Mouse (Mus musculus): ENCODE results near the gene Col4a4. TPM values are rescaled to one million over a fixed set of nuclear protein-coding genes. Genes with fewer than 3 reads are reported as not detected.
A peak's percentile ranks its signal among the peaks of the same experiment; 100 is the strongest.

Col4a4 gene
- polyA plus RNA-seq (2012; rRNA removed), result 0.15 and 0.23 TPM in 2 replicates

GRCm38 (mm10) chr1:82586713-82587399 lies at the start of gene Col4a4, which contains the start of gene Col4a3:
Gene Col4a4 (minus strand): TSS chr1:82586849.
Gene Col4a3 (plus strand): TSS chr1:82586921.
- TF ChIP-seq POLR2A (IDR thresholded peaks at IDR 0.05; ENCODE audit: extremely low read depth, insufficient read depth, low read length) (no peak), CTCF (IDR thresholded peaks at IDR 0.05; ENCODE audit: extremely low read depth, insufficient read depth, low read length) (no peak)
- Histone ChIP-seq H3K4me3 (ENCODE audit: insufficient read depth, low read length) (0 out of 2 replicates have a peak within 1 kb of the TSS, but pooled peaks have one; percentile 8), H3K4me1 (ENCODE audit: control insufficient read depth, insufficient read depth, low read length) (no peaks in the 10 kb centered on the region), H3K27ac (ENCODE audit: insufficient read depth, low read length) (no peak within 1 kb of the TSS)

GRCm38 (mm10) chr1:82636321-82636720 lies 49.7 kb upstream of the Col4a4 start:
- H3K4me1 ChIP-seq (ENCODE audit: control insufficient read depth, insufficient read depth, low read length), result peaks cover under 1% of the 10 kb centered on the region; the same call in 1 of the 2 replicates
- no peak overlapping the region for H3K4me3 ChIP-seq (ENCODE audit: insufficient read depth, low read length)
- TF ChIP-seq CTCF (IDR thresholded peaks at IDR 0.05; ENCODE audit: extremely low read depth, insufficient read depth, low read length) (no peak), POLR2A (IDR thresholded peaks at IDR 0.05; ENCODE audit: extremely low read depth, insufficient read depth, low read length) (no peak)
- no peak overlapping the region for H3K27ac ChIP-seq (ENCODE audit: insufficient read depth, low read length)

GRCm38 (mm10) chr1:82635254-82635620 lies 48.6 kb upstream of the Col4a4 start:
- H3K4me3 ChIP-seq (ENCODE audit: insufficient read depth, low read length), result no peak overlapping the region
- H3K4me1 ChIP-seq (ENCODE audit: control insufficient read depth, insufficient read depth, low read length), result no peaks in the 10 kb centered on the region
- TF ChIP-seq POLR2A (IDR thresholded peaks at IDR 0.05; ENCODE audit: extremely low read depth, insufficient read depth, low read length), result no peak
- TF ChIP-seq CTCF (IDR thresholded peaks at IDR 0.05; ENCODE audit: extremely low read depth, insufficient read depth, low read length), result no peak
- H3K27ac ChIP-seq (ENCODE audit: insufficient read depth, low read length), result no peak overlapping the region

GRCm38 (mm10) chr1:82634545-82635253 lies 48.0 kb upstream of the Col4a4 start:
- H3K4me3 ChIP-seq (ENCODE audit: insufficient read depth, low read length), result no peak overlapping the region
- no peak overlapping the region for H3K27ac ChIP-seq (ENCODE audit: insufficient read depth, low read length)
- no peak for TF ChIP-seq POLR2A (IDR thresholded peaks at IDR 0.05; ENCODE audit: extremely low read depth, insufficient read depth, low read length)
- TF ChIP-seq CTCF (IDR thresholded peaks at IDR 0.05; ENCODE audit: extremely low read depth, insufficient read depth, low read length), result no peak

GRCm38 (mm10) chr1:82631169-82631792 lies 44.6 kb upstream of the Col4a4 start:
- H3K27ac ChIP-seq (ENCODE audit: insufficient read depth, low read length), result no peak overlapping the region
- no peaks in the 10 kb centered on the region for H3K4me1 ChIP-seq (ENCODE audit: control insufficient read depth, insufficient read depth, low read length)
- no peak for TF ChIP-seq POLR2A (IDR thresholded peaks at IDR 0.05; ENCODE audit: extremely low read depth, insufficient read depth, low read length)
- TF ChIP-seq CTCF (IDR thresholded peaks at IDR 0.05; ENCODE audit: extremely low read depth, insufficient read depth, low read length), result no peak
- no peak overlapping the region for H3K4me3 ChIP-seq (ENCODE audit: insufficient read depth, low read length)

More at GRCm38 (mm10) chr1:82634545-82635253, 48.0 kb upstream of the Col4a4 start:
- no peaks in the 10 kb centered on the region for H3K4me1 ChIP-seq (ENCODE audit: control insufficient read depth, insufficient read depth, low read length)

- TF ChIP-seq POLR2A (IDR thresholded peaks at IDR 0.05; ENCODE audit: extremely low read depth, insufficient read depth, low read length) (no peak), CTCF (IDR thresholded peaks at IDR 0.05; ENCODE audit: extremely low read depth, insufficient read depth, low read length) (no peak)
- no peak overlapping the region for H3K4me3 ChIP-seq (ENCODE audit: insufficient read depth, low read length)
- no peaks in the 10 kb centered on the region for H3K4me1 ChIP-seq (ENCODE audit: control insufficient read depth, insufficient read depth, low read length)
- no peak overlapping the region for H3K27ac ChIP-seq (ENCODE audit: insufficient read depth, low read length)
Observed at GRCm38 (mm10) chr1:82629495-82629894, 42.8 kb upstream of the Col4a4 start.

- no peaks in the 10 kb centered on the region for H3K4me1 ChIP-seq (ENCODE audit: control insufficient read depth, insufficient read depth, low read length)
- no peak overlapping the region for H3K27ac ChIP-seq (ENCODE audit: insufficient read depth, low read length)
- H3K4me3 ChIP-seq (ENCODE audit: insufficient read depth, low read length), result no peak overlapping the region
- TF ChIP-seq CTCF (IDR thresholded peaks at IDR 0.05; ENCODE audit: extremely low read depth, insufficient read depth, low read length) (no peak), POLR2A (IDR thresholded peaks at IDR 0.05; ENCODE audit: extremely low read depth, insufficient read depth, low read length) (no peak)
Observed at GRCm38 (mm10) chr1:82627652-82628051, 41.0 kb upstream of the Col4a4 start.

GRCm38 (mm10) chr1:82625474-82625873 lies 38.8 kb upstream of the Col4a4 start:
- no peak for TF ChIP-seq POLR2A (IDR thresholded peaks at IDR 0.05; ENCODE audit: extremely low read depth, insufficient read depth, low read length)
- TF ChIP-seq CTCF (IDR thresholded peaks at IDR 0.05; ENCODE audit: extremely low read depth, insufficient read depth, low read length), result no peak
- no peak overlapping the region for H3K4me3 ChIP-seq (ENCODE audit: insufficient read depth, low read length)
- H3K27ac ChIP-seq (ENCODE audit: insufficient read depth, low read length), result no peak overlapping the region
- no peaks in the 10 kb centered on the region for H3K4me1 ChIP-seq (ENCODE audit: control insufficient read depth, insufficient read depth, low read length)

GRCm38 (mm10) chr1:82624934-82625333 lies 38.3 kb upstream of the Col4a4 start:
- Histone ChIP-seq H3K4me3 (ENCODE audit: insufficient read depth, low read length) (no peak overlapping the region), H3K4me1 (ENCODE audit: control insufficient read depth, insufficient read depth, low read length) (no peaks in the 10 kb centered on the region), H3K27ac (ENCODE audit: insufficient read depth, low read length) (no peak overlapping the region)
- TF ChIP-seq CTCF (IDR thresholded peaks at IDR 0.05; ENCODE audit: extremely low read depth, insufficient read depth, low read length) (no peak), POLR2A (IDR thresholded peaks at IDR 0.05; ENCODE audit: extremely low read depth, insufficient read depth, low read length) (no peak)
